Mouse (Mus musculus) thymus, adult 2 months (tissue): ENCODE data around the gene Traf3ip1. TPM values are rescaled to one million over a fixed set of nuclear protein-coding genes. Genes with fewer than 3 reads are reported as not detected.

Experiments used
- DNase-seq: peaks from one replicate; pipeline ENCODE4 v3.0.0; 2021
- H3K27ac ChIP-seq: fragments of 200-500 bp; 2 replicates; pipeline ENCODE4 v1.5.1; 2012; ENCODE audit warnings: low read length, control low read depth; ENCODE audit not compliant: control insufficient read depth, insufficient read depth
- H3K27me3 ChIP-seq: fragments of 200-500 bp; 2 replicates; pipeline ENCODE4 v1.6.1; 2012; ENCODE audit warnings: mild to moderate bottlenecking, low read length, moderate library complexity, mixed read lengths; ENCODE audit not compliant: control insufficient read depth, insufficient read depth
- H3K36me3 ChIP-seq: fragments of 200-500 bp; 2 replicates; pipeline ENCODE4 v1.6.1; 2012; ENCODE audit warnings: mild to moderate bottlenecking, low read length, moderate library complexity; ENCODE audit not compliant: control insufficient read depth, insufficient read depth
- H3K4me1 ChIP-seq: fragments of 200-500 bp; replicated peaks from 2 replicates; pipeline ENCODE4 v1.6.1; 2012; ENCODE audit warnings: low read length; ENCODE audit not compliant: control insufficient read depth, insufficient read depth
- H3K4me3 ChIP-seq: fragments of 200-500 bp; 2 replicates; pipeline ENCODE4 v1.5.1; 2012; ENCODE audit warnings: mild to moderate bottlenecking, low read length, control low read depth, moderate library complexity; ENCODE audit not compliant: control insufficient read depth, insufficient read depth
- CTCF ChIP-seq: fragments of 200-500 bp; IDR thresholded peaks from 2 replicates; pipeline ENCODE4 v1.5.1; 2012; ENCODE audit warnings: mild to moderate bottlenecking, control low read depth, low read length, moderate library complexity, borderline replicate concordance; ENCODE audit not compliant: control insufficient read depth, poor library complexity, insufficient read depth; ENCODE audit errors: extremely low read depth
- POLR2A ChIP-seq: fragments of 200-500 bp; IDR thresholded peaks from 2 replicates; pipeline ENCODE4 v1.6.1; 2012; ENCODE audit warnings: mild to moderate bottlenecking, low read length, control low read depth, moderate library complexity; ENCODE audit not compliant: control insufficient read depth, poor library complexity, insufficient read depth; ENCODE audit errors: extremely low read depth
- WGBS: fragments of 180-500 bp; shearing (Covaris S2); methylation state at CpG from one replicate; pipeline ENCODE4 v1.1.7; 2018; 5-methylcytosine and 5-hydroxymethylcytosine counted together
- polyA plus RNA-seq: library from polyadenylated mRNA; depleted of rRNA; stranded (reverse); fragments of >200 nt; gene quantifications from 2 replicates; pipeline ENCODE4 v1.2.3, GENCODE M21; 2012

Traf3ip1 gene
- polyA plus RNA-seq, 1 experiment, result 7.7 TPM

DNA sequence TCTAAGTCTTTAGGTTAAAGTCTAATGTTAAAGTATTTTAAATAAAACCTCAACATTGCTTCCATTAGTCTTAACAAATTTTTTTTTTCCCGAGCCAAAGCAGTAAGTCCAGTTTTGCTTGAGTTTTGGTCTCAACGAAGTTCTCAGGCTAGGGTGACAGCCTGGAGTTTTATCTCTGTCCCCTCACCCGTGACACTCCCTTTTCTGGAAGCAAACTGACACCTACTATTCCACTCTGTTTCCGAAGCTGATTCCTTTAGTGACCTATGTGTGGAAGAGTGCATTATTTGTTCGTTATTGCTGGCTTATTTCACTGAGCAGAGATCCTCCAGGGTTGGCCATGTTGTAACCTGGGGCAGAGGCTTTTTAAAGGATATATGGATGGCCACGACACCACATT, 44.8 kb downstream of the Traf3ip1 start:
- no peak overlapping the region for H3K27ac ChIP-seq
- H3K4me1 ChIP-seq, result peaks cover 13% of the 10 kb centered on the region
- DNase-seq, result no peak
- no peaks in the 10 kb centered on the region; the same call in 1 of the 2 replicates for H3K27me3 ChIP-seq
- 45% methylated on average over 6 of the region's 6 CpGs for WGBS
- no peak for TF ChIP-seq POLR2A
- no peak overlapping the region for H3K4me3 ChIP-seq
- no peaks in the 10 kb centered on the region for H3K36me3 ChIP-seq

DNA sequence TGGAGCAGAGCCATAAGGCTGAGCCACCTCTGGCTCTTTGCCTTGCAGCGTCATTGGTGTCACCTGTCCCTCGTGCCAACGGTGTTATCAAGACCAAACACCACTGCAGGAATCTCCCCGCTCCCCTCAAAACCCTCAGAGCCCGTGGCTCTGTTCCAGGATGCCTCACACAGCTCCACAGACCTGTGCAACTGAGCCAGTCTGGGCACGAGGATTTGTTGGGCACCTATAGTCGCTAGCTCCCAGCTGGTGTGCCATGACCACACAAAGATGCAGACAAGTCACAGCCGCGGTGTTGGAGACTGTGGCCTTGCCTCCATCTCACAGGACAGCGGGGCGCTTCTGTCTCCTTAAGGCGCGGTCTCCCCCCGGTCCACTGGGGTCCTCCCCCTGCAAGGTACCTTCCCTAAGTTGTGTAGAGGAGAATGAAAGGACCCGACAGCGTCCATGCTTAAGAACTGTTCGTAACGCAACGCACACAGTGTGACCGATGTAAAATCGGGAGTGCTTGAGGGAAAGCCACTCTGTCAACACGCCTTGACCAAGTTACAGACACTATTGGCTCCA, 45.3 kb downstream of the Traf3ip1 start:
- Histone ChIP-seq H3K27ac (no peak overlapping the region), H3K36me3 (no peaks in the 10 kb centered on the region), H3K4me3 (peak overlapping the region; percentile 94), H3K4me1 (peaks cover 13% of the 10 kb centered on the region), H3K27me3 (no peaks in the 10 kb centered on the region; the same call in 1 of the 2 replicates)
- no peak for DNase-seq
- 4% methylated on average over 22 of the region's 22 CpGs for whole genome bisulfite sequencing
- no peak for TF ChIP-seq POLR2A
- no peak for TF ChIP-seq CTCF

DNA sequence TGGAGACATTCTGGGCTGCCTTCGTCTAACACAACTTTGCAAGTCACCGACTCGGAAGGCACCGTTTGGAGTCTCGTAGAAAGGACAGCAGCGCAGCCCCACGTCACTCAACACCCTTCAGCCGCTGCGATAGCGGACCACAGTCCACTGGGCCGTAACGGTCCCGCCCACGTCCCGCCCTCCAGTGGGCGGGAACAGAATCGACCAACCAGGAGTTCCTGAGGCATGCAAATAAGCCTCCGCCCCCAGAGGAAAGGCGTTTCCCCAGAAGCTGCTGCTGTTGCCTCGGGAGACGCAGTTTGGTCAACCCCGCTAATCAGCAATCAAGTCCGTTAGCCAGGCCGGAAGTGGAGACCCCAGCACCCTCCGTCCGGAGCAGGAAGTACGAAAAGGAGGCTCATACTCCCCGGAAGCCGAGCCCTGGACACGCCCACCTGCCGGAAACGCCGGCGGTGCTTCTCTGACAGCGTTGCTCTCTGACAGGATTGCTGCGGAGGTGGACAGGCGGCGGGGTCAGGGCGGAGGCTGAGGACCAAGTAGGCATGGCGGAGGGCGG, 45.9 kb downstream of the Traf3ip1 start, which contains the start of gene Asb1:
Gene Asb1, plus strand, starts transcription at position 274 of the 556 bp plus-strand sequence.
- WGBS, result under 1% methylated on average over 41 of the region's 41 CpGs
- TF ChIP-seq CTCF (0 out of 2 replicates have a peak, but pooled peaks have one; percentile 29), POLR2A (no peak)
- Histone ChIP-seq H3K27me3 (no peaks in the 10 kb centered on the region; the same call in 1 of the 2 replicates), H3K4me1 (peaks cover 13% of the 10 kb centered on the region), H3K27ac (no peak within 1 kb of the TSS), H3K36me3 (no peaks in the 10 kb centered on the region), H3K4me3 (peak within 1 kb of the TSS; percentile 94)
- peak; percentile 88 for DNase-seq

- Histone ChIP-seq H3K4me3 (peak overlapping the region; percentile 94), H3K36me3 (no peaks in the 10 kb centered on the region), H3K27ac (no peak overlapping the region), H3K4me1 (peaks cover 13% of the 10 kb centered on the region), H3K27me3 (no peaks in the 10 kb centered on the region; the same call in 1 of the 2 replicates)
- TF ChIP-seq POLR2A (no peak), CTCF (no peak)
- peak; percentile 10 for DNase-seq
- WGBS, result 32% methylated on average over 15 of the region's 15 CpGs
Observed at GRCm38 (mm10) chr1:91541042-91541592, 46.7 kb downstream of the Traf3ip1 start.

GRCm38 (mm10) chr1:91543974-91544373, 49.5 kb downstream of the Traf3ip1 start:
- Histone ChIP-seq H3K27me3 (no peaks in the 10 kb centered on the region; the same call in 1 of the 2 replicates), H3K36me3 (0 out of 2 replicates have a peak, but pooled peaks cover 3% of the 10 kb centered on the region), H3K4me1 (peaks cover 13% of the 10 kb centered on the region), H3K4me3 (no peak overlapping the region), H3K27ac (no peak overlapping the region)
- 96% methylated on average over 4 of the region's 4 CpGs for WGBS
- TF ChIP-seq POLR2A (no peak), CTCF (no peak)
- no peak for DNase-seq

DNA sequence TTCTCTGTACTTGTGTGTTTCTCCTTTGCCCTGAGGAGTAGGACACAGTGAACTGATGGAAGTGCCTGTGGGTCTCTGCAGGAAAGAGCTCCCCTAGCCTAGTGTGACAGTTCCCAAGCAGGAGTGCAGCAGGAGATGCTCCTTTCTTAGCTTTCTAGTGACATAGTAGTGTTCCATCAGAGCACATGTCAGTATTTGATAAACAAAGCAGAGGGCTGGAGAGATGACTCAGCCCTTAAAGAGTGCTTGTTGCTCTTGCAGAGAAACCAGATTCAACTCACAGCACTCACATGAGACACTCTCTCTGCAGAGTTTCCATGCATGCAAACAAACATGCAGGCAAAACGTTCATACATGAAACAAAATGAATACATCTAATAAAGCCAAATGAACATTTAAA, 50.8 kb downstream of the Traf3ip1 start:
- H3K27ac ChIP-seq, result no peak overlapping the region
- H3K4me1 ChIP-seq, result peaks cover 8% of the 10 kb centered on the region
- no peaks in the 10 kb centered on the region for H3K27me3 ChIP-seq
- TF ChIP-seq POLR2A, result no peak
- no peak for TF ChIP-seq CTCF
- H3K36me3 ChIP-seq, result 0 out of 2 replicates have a peak, but pooled peaks cover 3% of the 10 kb centered on the region
- DNase-seq, result no peak
- no peak overlapping the region for H3K4me3 ChIP-seq
- WGBS, result 88% methylated on average over 1 of the region's 1 CpGs
